Mouse (Mus musculus): ENCODE data around the gene Gm8108. TPM values are rescaled to one million over a fixed set of nuclear protein-coding genes. Genes with fewer than 3 reads are reported as not detected.
"Not testable (repeated sequence)": the region's sequence is repeated elsewhere in the genome, so short reads cannot be mapped to it uniquely, and the experiment has no call there.

Gm8108 gene
- not detected for total RNA-seq (2021)
- long read RNA-seq, experiment 1, result 0 reads
- long read RNA-seq, experiment 2, result 0 reads

DNA sequence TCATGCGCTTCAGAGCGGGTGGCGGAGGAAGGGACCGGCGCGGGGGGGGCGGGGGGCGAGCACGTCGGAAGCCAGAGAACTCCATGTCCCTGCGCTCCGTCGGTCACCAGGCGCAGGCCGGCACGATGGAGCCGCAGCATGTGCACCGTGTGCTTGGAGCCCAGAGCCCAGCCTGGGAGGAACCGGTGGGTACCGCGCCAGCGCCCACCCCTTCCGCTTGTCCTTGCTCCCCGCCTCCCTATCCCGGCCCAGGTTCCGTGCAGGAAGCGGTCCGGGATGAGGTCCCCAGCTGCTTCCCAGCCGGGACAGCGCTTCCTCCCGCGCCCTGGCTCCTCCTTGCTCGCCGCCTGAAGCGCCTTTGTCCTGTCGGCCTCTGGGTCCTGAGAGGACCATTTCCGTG, at the start of gene Gm8108:
TSS of gene Gm8108 (plus strand) at position 101 of the 400 bp plus-strand sequence.
- Histone ChIP-seq H3K4me3 (peak within 1 kb of the TSS; percentile 48), H3K27ac (peak within 1 kb of the TSS; percentile 24; the same call in 1 of the 2 replicates)
- intact Hi-C loops (cut with DNase I), result not testable (repeated sequence)
- DNase-seq, result peak; percentile 51

DNA sequence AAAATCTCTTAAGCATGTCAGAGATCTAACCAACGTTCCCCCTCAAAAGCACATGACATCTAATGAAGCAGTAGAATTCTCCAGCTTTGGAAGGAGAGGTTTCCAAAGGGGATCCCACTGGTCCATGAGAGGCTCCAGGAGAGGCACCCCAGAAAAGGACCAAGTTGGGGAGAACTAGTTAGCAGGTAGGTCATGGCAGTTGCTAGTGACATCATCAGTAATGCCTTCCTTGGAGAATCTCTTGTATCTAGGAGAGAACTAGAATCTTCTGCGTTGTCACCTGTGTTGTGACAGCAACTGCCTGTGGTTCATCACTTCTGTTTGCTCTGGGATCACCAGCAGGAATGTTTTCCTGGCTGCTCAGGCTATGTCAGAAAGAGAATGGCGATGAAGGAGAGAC, 26.5 kb upstream of the Gm8108 start, which contains the start of gene Gm3115:
TSS of gene Gm3115 (plus strand) at position 301 of the 400 bp plus-strand sequence.
- intact Hi-C loops (cut with DNase I); H3K4me3 ChIP-seq; DNase-seq; H3K27ac ChIP-seq: not testable (repeated sequence)

DNA sequence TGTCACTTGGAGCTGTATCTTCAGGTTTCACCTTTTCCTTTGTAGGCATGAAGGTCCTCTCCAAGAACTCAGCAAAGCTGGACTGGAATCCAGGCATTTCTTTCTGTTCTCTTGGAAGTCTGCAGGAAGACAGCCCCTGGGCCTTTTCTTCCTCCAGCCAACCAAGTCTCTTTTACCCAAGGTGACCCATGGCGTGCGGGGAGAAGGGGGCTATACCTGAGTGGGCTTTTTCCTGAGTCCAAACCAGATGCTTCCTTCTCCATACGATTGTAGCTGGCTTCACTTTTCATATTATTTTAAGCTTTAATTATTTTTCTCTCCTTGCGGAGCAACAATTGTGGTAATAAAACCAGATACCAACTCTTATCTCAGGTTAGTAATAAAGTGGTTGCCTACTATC, 31.3 kb downstream of the Gm8108 start:
- DNase-seq; H3K27ac ChIP-seq; H3K4me3 ChIP-seq; intact Hi-C loops (cut with DNase I): not testable (repeated sequence)

DNA sequence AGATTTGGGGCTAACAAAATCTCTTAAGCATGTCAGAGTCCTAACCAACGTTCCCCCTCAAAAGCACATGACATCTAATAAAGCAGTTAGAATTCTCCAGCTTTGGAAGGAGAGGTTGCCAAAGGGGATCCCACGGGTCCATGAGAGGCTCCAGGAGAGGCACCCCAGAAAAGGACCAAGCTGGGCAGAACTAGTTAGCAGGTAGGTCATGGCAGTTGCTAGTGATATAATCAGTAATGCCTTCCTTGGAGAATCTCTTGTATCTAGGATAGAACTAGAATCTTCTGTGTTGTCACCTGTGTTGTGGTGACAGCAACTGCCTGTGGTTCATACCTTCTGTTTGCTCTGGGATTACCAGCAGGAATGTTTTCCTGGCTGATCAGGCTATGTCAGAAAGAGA, 54.4 kb downstream of the Gm8108 start, which contains the start of gene Gm3127:
TSS of gene Gm3127 (plus strand) at position 301 of the 400 bp plus-strand sequence.
- intact Hi-C loops (cut with DNase I); H3K27ac ChIP-seq; DNase-seq; H3K4me3 ChIP-seq: not testable (repeated sequence)

DNA sequence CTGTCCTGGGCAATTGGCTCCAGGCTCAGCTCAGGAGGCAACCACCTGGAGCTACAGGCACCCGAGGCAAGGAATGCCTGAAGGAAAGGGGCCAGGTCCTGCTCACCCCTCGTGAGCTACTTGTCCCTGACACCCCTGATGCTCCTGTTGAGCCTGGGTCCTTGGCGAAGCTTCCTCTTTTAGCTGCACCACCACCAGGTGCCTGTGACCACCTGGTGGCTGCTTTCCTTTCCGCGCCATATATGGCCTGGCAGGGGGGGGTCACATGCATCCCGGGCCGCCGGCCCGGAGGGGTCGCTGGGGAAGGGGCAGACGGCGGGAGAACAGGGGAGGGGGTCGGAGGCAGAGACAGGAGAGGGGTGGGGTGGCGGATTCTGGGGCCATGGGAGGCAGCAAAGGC, 71.7 kb downstream of the Gm8108 start:
- H3K27ac ChIP-seq; H3K4me3 ChIP-seq; intact Hi-C loops (cut with DNase I): not testable (repeated sequence)
- DNase-seq, result peak; percentile 3

Other genes starting within 250 kb of the Gm8108 start
- not detected for gene Gm2916, start 226.4 kb upstream of the Gm8108 start, total RNA-seq (2021)
- not detected for gene Gm3029, start 178.8 kb upstream of the Gm8108 start, total RNA-seq (2021)
- not detected for gene Gm3095, start 147.0 kb upstream of the Gm8108 start, total RNA-seq (2021)
- not detected for gene Gm3099, start 112.1 kb upstream of the Gm8108 start, total RNA-seq (2021)
- gene Gm5796, start 86.6 kb upstream of the Gm8108 start, total RNA-seq (2021), result under 1 TPM in 1 of 2 experiments, not detected in 1; 0.26 TPM
- not detected for gene Gm3115, start 26.4 kb upstream of the Gm8108 start, total RNA-seq (2021)
- gene Gm3127, start 54.5 kb downstream of the Gm8108 start, total RNA-seq (2021), result not detected
- gene Gm2974, start 72.0 kb downstream of the Gm8108 start, total RNA-seq (2021), result not detected
- not detected for gene Gm3138, start 139.1 kb downstream of the Gm8108 start, total RNA-seq (2021)
- not detected for gene Gm3149, start 206.8 kb downstream of the Gm8108 start, total RNA-seq (2021)
- not detected for gene 2610042L04Rik, start 224.2 kb downstream of the Gm8108 start, total RNA-seq (2021)